Mouse (Mus musculus): ENCODE results near the gene Pabpc4l.

Gene Pabpc4l

DNA sequence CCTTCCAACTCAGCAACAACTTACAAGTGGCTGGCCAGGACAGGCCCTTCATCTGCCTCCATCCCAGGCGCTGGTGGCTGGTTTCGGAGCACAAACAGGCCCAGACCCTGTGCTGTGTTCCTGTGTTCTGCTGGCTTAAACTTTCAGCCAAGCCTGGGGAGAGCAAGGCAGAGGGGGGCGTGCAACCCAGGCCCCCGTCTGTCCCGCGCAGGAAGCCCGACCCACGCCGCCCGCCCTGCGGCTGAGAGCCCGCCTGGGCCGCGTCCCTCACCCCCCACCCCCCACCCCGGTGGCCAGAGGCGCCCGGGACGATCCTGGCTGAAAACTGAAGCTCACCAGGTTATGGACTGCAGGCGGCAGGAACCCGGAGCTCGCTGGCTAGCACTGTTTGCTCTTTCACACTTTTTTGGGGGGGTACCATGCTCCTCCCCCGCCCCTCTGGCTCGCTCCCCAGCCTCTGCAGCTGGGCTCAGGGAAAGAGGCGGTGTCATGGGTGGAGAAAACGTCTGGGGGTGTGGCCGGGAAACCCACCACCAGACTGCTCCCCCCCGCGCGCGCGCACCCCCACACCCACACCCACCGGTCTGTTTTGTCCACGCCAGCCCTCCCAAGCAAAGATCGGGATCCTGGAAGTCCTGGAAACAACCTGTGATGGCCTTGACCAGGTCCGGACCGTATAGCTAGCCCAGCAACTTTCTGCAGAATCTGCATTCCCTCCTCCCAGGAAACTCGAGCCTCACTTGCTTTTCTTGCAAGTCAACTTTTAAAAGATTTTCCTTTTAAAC, at the start of gene Pabpc4l:
Gene Pabpc4l, minus strand, starts transcription at position 739 of the 785 bp plus-strand sequence.
- WGBS: 2% methylated on average over 36 of the region's 37 CpGs

DNA sequence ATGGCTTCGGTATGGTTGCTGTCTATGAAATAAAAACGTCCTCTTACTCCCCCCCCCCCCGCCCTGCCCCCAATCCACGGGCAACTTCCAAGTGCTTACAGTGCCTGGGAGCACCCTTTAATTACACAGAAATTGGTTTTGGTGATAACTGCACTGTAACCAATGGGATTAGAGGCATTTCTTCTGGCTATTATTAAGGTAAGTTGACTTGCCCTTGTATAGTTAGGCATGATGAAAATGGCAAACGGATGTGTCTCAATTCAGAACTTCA, 42.9 kb upstream of the Pabpc4l start:
- 72% methylated on average over 5 of the region's 5 CpGs for whole genome bisulfite sequencing

DNA sequence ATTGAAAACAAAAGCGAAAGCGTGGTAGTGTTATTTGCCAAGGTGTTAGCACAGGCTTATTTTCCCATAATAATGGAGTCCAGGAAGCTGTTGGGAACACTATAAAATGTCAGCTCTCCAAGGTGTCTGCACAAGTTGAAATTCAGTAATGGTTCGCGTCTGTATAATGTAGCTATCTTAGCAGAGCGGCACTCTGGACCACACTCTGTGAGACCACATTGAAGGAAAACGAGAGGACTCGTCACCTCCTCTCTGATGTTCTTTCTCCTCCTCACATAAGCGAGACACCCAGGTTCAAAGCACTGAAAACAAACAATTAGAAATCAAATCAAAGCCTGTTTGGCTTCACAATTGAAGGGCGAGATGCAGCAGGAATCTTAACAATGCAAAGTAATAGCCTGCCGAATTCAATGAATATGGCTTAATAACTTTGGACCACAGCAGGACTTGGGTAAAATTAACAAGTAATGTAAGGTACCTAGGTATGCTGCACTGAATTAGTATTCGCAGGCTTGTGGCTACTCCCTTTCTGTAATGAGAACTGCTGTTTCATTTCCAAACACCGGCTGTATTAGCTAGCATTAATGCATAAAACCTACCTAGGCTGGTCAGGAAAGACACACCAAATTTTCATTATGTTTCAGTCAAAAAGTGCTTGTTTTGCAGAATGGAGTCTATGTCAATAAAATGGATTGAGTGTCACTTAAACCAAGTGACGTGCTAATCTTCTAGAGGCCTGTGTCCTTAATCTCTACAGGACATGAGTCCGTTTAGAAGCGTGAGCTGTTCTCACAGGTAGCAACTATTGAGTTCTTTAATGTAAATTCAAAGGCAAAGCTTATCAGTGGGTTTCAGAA, 42.3 kb upstream of the Pabpc4l start:
- WGBS: 74% methylated on average over 15 of the region's 15 CpGs

DNA sequence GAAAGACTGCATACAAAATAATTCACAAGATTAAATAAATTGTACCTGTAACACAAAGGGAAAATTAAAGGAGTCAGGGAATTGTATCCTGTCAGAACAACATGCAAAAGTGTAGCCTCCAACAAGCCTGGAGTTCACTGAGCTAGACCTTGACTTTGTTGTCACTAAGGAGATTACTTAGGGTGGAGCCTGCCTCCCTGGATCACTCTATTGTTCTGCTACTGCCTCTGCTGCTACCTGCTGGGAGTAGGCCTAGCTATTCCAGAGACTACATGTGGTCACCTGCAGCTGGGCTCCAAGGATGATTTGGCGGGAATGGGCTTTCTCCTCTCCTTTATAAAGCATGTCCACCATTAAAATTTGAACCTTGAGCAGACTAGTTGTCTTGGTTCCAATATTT, 38.1 kb upstream of the Pabpc4l start:
- 83% methylated on average over 1 of the region's 1 CpGs for WGBS

DNA sequence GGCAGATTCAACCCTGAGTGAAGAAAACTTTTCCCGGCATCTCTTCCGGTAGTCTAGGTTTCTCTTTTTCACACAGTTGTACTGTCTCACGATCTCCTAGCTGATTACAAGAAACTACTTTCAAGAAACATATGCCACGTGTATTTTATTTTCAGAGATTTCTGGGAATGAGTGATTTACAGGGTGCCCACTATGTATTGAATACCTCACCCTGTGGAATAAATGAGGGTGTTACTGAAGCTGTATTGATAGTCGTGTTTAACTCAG, 180 bp upstream of the Pabpc4l start:
- WGBS: 6% methylated on average over 5 of the region's 5 CpGs

All from cerebral cortex, adult 2 months (tissue).